Comparison of ENCODE assay signal across 28 mouse cellular contexts in genomic region chr10:89404936-89405335, GRCm38 (mm10).
"Had no signal": no experiment of that assay in that cellular context is flagged by ENCODE, and none has a peak within 500 bp of the region (broad histone marks: within the 10 kb centered on the region; RNA-seq: fewer than 3 reads in every experiment).

No protein-coding gene starts in this region.

- H3K9ac ChIP-seq: embryonic facial prominence, embryonic 12.5 days; embryonic facial prominence, embryonic 13.5 days; embryonic facial prominence, embryonic 15.5 days; forebrain, embryonic 12.5 days; forebrain, embryonic 13.5 days; forebrain, embryonic 15.5 days; forebrain, postnatal 0 days had no signal

- H3K4me2 ChIP-seq: embryonic facial prominence, embryonic 12.5 days; embryonic facial prominence, embryonic 13.5 days; embryonic facial prominence, embryonic 15.5 days; forebrain, embryonic 12.5 days; forebrain, embryonic 13.5 days; forebrain, embryonic 15.5 days had no signal

- H3K27ac ChIP-seq: embryonic facial prominence, embryonic 10.5 days; embryonic facial prominence, embryonic 12.5 days; embryonic facial prominence, embryonic 13.5 days; embryonic facial prominence, embryonic 15.5 days; forebrain, embryonic 10.5 days; forebrain, embryonic 12.5 days; forebrain, embryonic 13.5 days; forebrain, embryonic 15.5 days; gastrocnemius, adult 2 months; heart, adult 2 months had no signal

- H3K9me3 ChIP-seq: embryonic facial prominence, embryonic 10.5 days; embryonic facial prominence, embryonic 12.5 days; embryonic facial prominence, embryonic 13.5 days; embryonic facial prominence, embryonic 15.5 days; forebrain, embryonic 12.5 days; forebrain, embryonic 13.5 days; forebrain, embryonic 15.5 days had no signal

- H3K27me3 ChIP-seq: embryonic facial prominence, embryonic 12.5 days; embryonic facial prominence, embryonic 13.5 days; embryonic facial prominence, embryonic 15.5 days; forebrain, embryonic 12.5 days; forebrain, embryonic 13.5 days; forebrain, embryonic 15.5 days had no signal

- H3K4me1 ChIP-seq: embryonic facial prominence, embryonic 10.5 days; embryonic facial prominence, embryonic 12.5 days; embryonic facial prominence, embryonic 13.5 days; embryonic facial prominence, embryonic 15.5 days; forebrain, embryonic 10.5 days; forebrain, embryonic 12.5 days; forebrain, embryonic 13.5 days; forebrain, embryonic 15.5 days had no signal

- DNase-seq: cerebellum, adult 2 months; cerebellum, adult 8-10 months; cerebellum, adult 9-10 months; cerebellum, adult 9-11 months; cerebellum, postnatal 10 days; cerebellum, postnatal 14 days; cerebellum, postnatal 25 days; cerebellum, postnatal 36 days; embryo, embryonic 11 days; forebrain, postnatal 0 days; gastrocnemius, adult 2 months; gastrocnemius, postnatal 10 days; gastrocnemius, postnatal 14 days; gastrocnemius, postnatal 25 days; gastrocnemius, postnatal 36 days; heart, adult 18-20 months; heart, adult 2 months had no signal

- H3K4me3 ChIP-seq: embryonic facial prominence, embryonic 10.5 days; embryonic facial prominence, embryonic 12.5 days; embryonic facial prominence, embryonic 13.5 days; embryonic facial prominence, embryonic 15.5 days; erythroblast, embryonic 14.5 days; forebrain, embryonic 10.5 days; forebrain, embryonic 12.5 days; forebrain, embryonic 13.5 days; forebrain, embryonic 15.5 days; gastrocnemius, adult 2 months; heart, adult 2 months had no signal

- H3K36me3 ChIP-seq: embryonic facial prominence, embryonic 10.5 days; embryonic facial prominence, embryonic 12.5 days; embryonic facial prominence, embryonic 13.5 days; embryonic facial prominence, embryonic 15.5 days; forebrain, embryonic 10.5 days; forebrain, embryonic 12.5 days; forebrain, embryonic 15.5 days had no signal

- ATAC-seq: forebrain, embryonic 13.5 days; forebrain, embryonic 14.5 days; forebrain, embryonic 15.5 days; forebrain, embryonic 16.5 days; forebrain, postnatal 0 days had no signal
